Mouse (Mus musculus): Measurements from ENCODE around the gene Arsg.

Gene Arsg

DNA sequence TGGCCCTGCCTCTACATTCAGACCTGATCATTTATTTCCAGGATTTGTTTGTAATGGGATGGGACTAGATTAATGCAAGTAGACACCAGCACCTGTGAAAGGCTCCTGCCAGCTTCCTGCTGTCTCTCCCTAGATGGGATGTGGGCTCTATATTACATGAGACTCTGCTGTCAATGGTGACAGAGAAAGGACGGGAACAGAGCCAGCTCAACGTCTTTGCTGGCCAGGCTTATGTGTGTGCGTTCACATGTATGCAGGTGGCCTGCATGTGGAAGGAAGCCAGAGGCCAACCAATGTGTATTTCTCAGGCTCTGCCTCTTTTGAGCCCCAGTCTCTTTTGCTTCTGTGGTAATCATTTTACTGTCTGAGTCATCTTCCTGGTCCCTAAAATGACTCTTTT, 105.4 kb downstream of the Arsg start:
- no peak for DNase-seq (ENCODE audit: extremely low read depth, insufficient read length, low spot score)

DNA sequence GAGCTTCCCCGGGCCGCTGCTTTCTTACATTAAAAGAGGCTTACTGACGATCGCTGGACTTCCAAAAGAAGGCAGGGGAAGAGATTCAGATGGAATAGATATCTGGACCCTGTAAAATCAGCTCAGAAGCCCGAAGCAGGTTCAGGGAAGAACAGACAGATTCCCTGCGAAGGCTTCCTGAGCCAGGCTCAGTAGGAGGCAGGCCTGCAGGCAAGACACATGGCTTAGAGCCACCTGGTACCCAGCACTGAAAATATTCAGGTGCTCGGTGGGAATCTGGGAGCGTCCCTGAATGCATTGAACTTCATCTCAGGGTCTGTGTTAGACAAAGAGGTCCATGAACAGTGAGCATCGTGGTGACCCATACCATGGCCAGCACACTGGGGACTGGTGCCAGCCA, 106.8 kb downstream of the Arsg start:
- DNase-seq (ENCODE audit: extremely low read depth, insufficient read length, low spot score): no peak

DNA sequence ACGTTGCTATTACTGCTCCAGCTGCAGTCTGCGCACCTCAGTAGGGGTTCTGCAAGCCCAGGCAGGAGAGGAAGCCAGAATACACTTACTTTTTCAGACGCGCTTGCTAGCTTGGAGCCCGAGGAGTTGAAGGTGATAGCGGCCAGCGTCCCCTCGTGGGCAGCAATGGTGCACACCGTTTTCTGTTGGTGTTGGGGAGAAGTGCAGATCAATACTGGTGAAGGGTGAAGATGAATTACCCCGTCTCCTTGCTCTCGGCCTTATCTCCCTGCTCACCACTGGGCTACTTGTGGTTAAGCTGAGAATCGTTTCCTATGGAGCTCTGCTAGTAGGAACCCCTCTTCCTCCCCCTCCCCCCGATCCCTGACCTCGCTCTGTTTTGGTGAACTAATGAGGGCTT, 110.8 kb downstream of the Arsg start:
- DNase-seq (ENCODE audit: extremely low read depth, insufficient read length, low spot score): no peak

DNA sequence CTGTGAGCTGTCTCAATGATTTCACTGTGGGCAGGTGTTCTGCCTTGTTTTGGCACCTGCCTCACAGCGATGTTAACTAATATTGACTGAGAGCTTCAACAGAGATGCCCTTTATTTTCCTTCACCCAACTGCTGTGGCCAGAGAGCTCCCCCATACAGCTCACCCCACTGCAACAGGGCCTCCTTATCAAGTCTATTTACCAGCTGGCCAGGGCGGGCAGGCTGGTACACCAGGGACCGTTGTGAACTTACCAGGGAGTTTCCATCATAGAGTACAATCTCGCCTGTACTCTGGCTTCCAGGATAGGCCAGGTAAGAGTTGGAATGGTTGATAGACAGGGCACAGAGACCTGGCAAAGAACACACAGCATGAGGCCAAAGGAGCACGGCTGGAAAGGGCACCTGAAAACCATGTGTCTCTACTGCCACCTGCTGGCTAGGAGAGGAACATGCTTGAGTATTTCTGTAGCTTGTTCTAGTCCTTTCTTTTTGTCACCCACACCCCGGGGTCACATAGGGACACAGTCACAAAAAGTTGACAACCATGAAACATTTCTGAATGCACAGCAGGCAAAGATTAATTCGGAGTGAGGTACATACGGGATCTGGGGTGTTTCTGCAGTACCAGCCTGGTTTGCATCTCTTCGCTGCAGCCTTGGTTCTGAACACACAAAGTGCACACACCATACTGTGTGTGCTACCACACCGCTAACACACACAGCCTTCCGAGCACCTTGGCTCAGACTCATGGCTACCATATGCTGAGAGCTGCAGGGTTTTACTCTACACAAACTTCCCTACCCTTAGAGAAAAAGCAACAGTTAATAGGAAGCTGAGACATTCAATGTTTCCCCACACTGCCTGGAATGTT, 111.9 kb downstream of the Arsg start:
- DNase-seq (ENCODE audit: extremely low read depth, insufficient read length, low spot score): no peak

DNA sequence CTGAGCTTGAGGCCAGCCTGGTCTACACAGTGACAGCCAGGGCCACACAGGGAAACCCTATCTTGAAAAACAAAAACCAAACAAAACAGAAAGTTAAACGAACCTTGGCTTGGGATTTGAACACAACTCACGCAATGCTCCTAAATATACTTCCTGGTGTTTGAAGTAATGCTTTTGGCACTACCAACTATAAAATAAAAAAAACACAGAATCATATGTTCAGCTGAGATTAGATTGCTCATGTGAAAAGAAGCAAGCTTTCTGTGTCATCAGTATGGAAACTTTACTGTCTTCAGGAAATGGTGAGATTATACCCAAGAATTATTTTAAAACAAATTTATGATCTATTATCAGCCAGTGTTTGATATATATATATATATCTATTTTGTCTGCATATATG, 113.2 kb downstream of the Arsg start:
- DNase-seq (ENCODE audit: extremely low read depth, insufficient read length, low spot score): no peak

DNA sequence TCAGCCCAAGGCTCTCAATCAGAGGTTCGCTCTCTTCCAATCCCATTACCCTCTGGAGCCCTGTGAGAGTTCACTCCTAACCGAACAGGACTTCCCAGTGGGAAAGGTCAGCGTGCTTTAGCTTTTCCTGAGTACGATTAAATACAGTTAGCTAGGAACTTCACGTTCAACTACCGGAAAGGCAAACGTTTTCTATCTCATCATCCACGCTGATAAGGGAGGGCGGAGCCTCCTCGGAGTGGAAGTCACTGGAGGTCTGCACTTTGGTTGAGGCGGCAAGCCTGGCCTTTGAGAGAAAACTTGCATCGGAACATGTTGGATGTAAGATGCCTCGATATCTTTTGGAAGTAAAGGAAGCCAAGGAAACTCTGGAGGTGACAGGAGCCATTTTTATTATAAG, 113.8 kb downstream of the Arsg start:
- no peak for DNase-seq (ENCODE audit: extremely low read depth, insufficient read length, low spot score)

DNA sequence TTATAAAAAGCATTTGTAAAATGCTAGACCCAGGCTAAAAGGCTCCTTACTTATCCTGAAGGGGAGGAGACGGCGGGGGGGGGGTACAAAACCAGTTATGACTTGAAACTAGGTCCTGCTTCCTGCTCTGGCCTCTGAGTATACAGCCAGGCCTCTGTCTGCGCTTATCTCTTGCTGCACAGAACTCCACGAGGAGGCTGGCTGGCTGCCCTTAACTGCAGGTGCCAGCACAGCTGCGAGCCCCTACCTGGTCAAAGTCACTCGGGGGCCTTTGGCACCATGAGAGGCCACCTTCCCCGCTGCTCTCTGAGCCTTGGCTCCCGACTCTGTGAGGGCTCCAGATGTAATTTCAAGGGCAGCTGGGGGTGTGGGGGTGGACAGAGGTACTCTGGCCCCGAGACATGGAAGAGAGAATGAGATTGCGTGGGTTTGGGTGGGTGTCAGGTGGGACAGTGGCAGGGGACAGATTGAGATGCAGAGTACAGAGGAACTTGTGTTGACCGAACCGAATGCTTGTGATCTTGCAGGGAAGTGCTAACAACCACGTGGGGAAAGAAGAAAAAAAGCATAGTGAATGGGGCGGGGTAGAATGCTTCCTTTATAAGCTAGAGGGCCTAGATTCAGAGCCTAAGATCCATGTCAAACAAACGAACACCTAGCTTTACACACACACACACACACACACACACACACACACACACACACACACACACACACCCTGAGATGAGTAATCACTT, 114.6 kb downstream of the Arsg start:
- DNase-seq (ENCODE audit: extremely low read depth, insufficient read length, low spot score): no peak

DNA sequence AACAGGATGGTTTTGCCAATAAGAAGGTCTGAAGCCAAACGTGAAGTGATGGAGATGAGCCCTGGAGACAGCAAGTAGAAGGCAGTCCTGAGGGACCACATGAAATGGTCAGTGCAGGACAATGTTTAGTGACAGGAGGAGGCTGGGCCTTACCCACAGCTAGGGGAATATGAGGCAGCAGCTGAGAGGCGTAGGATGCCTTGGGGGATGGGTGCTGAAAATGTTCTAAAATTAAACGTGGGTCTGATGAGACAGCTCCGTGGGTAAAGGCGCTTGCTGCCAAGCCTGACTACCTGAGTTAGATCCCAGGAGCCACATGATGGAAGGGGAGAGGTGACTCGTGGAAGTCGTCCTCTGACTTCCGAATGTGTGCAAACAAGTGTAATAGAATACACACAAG, 116.8 kb downstream of the Arsg start:
- DNase-seq (ENCODE audit: extremely low read depth, insufficient read length, low spot score): no peak

DNA sequence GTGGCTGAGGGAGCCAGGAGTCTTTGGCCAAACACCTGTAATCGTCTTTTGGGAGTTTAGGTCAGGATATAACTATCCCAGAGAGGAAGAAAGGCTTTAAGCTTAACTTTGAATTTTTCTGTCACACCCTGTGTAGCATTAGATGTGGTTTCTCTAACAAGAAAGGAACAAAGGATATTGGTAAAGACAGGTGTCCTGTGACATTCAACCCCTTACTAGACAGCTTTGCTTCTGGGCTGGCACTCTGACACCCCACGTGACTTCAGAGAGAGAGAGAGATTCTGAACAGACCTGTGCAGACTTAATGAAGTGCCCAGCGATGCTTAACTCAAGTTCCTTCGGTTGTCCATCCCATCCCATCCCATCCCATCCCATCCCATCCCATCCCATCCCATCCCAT, 118.3 kb downstream of the Arsg start:
- no peak for DNase-seq (ENCODE audit: extremely low read depth, insufficient read length, low spot score)

DNA sequence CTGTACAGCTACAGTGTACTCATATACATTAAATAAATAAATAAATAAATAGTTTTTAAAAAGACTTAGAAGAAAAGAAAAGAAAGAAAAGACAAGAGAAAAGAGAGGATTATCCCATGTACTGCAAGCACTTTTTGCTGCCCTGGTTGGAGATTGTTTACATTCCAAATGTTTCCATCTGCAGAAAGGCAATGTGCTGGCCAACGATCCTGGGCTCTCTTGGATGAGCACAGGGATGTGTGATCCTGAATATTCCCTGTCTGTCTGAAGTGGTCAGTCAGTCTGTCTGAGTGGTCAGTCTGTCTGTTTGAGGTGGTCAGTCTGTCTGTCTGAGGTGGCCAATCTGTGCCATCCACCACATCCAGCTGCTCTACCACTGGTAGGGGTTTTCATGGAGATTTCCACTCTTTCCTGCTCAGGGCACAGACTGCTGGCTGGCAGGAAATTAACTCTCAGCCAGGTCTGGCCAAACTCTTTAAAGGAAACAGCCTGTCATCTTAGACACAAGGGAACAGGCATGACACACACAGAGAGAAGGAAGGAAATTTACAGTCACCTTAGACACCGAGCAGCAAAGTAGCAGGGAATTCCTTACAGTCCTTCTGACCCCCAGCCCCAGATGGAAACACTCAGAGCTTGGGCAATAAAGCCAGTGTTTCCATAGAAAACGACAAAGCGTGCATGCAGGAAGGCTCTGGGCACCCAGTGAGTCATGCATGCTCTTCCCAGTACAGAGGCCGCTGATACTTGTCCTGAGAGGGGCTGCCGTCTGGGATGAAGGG, 120.2 kb downstream of the Arsg start:
- DNase-seq (ENCODE audit: extremely low read depth, insufficient read length, low spot score): no peak

DNA sequence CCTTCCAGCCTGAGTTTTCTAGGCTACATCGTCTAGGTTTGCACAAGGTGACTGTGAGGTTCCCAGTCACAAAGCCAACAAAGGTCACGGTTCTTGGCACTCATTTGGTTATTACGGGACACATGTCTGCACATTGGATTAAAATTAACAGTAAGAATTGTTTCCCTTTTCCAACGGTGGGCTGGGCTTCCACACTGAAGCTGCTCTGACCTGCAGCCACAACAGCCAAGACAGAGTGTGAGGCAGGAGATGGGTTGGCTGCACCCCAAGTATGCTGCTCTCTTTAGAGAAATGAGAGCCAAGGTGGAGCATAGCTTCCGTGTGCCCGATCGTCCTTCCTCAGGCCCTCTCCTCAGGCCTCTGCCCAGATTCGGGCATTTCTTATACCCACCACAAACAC, 121.6 kb downstream of the Arsg start:
- DNase-seq (ENCODE audit: extremely low read depth, insufficient read length, low spot score): no peak

DNA sequence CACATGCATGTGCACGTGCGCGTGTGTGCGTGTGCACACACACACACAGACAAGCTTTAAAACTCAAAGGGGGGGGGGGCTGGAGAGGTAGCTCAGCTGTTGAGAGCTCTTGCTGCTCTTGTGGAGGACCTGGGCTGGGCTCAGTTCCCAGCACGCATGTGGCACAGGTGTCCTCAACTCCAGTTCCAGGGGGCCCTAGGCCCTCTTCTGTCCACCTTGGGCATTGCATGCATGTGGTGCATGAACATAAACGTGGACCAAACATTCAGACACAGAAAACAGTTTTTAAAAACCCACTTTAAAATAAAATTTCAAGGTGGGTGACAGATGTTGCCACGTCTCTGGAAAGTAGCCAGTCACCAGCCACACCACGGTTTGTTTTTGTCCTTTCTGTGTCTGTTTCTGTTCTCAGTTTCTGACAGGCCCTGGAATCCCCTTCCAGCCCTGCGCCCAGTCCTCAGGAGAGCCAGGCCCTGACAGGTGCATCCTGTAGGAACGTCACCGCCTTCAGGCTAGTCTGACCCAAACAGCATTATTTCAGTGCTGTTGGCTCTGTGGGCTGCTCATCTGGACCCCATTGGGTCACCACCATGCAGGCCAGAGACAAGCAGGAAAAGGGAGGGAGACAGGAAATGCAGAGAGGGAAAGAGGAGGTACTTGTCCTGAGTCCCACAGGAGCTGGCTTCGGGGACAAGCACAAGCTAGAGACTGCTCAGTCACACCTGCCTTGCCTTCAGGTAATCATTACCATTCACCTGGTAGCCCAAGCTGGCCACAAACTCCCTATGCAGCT, 125.8 kb downstream of the Arsg start:
- no peak for DNase-seq (ENCODE audit: extremely low read depth, insufficient read length, low spot score)

DNA sequence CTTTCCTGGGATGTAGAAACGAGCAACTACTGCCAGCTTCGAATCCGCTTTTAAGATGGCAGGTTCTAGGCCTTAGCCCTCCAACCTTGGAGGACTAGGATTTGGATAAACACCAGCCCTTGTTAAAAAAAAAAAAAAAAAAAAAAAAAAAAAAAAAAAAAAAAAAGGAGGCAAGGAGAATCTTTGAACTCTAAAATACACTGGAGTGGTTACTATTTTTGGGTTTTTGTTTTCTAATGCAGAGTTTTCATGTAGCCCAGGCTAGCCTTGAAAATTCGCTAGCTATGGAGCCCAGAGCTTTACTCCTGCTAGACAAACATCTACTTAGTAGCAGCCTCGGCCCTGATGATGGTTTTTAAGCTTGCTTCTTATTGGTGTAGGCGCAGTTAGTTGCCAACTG, 134.4 kb downstream of the Arsg start:
- no peak for DNase-seq (ENCODE audit: extremely low read depth, insufficient read length, low spot score)

DNA sequence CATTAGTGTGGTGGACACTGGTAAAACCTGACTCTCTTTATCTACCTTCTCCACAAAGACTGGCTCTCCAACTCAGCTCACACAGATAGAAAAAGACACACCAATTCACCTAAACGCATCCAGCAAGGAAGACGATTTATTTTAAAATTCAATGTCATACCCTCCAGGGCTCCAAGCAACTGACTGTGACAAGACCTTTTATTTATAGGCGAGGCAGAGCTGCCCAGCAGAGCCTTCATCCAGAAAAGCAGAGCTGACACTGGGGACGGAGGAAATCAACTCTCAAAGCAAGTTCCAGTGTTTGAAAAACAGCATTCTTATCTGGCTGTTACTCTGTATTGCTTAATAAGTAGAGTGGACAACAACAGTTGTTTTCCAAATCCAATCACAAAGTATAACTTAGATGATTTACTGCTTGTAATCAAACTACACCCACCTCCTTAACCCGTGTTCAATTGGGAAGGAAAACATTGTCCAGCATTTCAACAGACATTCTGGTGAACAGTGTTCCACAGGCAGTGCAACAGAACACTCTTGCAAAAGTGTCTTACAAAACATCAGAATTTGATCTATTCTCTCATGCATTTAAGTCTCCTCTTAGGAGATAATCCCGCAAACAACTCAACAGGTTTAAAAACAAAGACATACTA, 135.9 kb downstream of the Arsg start:
- no peak for DNase-seq (ENCODE audit: extremely low read depth, insufficient read length, low spot score)

DNA sequence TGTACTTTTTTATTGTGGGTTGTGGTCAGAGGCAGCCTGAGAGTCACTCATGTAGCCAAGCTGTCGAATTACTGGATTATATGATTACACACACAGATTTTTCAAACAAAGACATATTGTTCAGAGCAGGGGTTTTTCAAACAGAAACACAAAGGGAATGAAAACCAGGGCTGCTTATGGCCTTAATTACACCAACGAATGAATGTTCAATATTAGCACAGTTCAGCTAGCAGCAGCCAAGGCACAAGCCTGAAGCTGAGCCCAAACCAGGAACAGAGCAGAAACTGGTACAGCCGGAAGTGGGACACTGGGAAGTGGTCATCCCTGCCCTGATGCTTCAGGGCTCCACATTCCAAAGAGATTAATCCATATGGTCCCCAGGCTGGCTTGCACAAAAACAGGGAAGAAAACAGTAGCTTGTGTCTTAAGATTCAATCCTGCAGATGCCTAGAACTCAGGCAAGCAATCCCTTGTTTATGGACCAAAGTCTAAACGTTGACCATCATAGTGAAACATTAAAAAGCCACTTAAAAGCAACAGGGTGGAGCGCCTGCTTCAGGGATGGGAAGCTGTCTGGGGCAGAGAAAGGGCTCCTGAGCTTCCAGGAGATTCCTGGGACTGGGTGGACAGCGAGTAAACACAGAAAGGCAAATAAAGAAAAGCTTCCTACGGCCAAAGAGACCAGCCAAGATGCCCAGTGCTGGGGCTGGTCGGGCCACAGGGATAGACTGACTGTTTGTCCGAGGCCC, 137.0 kb downstream of the Arsg start:
- DNase-seq (ENCODE audit: extremely low read depth, insufficient read length, low spot score): peak; percentile 49

DNA sequence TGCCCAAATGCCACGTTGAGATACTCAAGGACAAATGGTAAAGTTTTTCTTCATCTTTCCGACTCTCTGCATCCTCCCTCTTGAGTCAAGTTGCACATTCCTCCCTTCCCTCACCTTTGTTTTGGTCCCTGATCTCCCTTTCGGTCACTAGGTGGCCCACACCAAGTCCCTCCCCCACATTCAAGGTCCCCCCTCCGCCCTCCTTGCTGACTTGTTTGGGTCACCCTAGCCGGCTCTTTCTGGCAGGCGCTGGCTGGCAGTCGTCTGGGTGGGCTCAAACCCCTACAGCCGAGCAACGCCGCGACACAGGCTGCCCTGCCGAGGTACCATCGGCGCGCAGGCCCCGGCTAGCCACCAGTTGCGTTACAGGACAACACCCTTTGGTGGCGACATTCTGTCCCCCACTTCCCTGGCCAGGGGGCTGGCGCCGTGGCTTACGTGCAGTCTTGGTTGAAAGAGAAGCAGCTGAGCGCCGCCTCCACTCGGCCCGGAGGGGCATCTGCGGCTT, 137.7 kb downstream of the Arsg start:
- DNase-seq (ENCODE audit: extremely low read depth, insufficient read length, low spot score): no peak

DNA sequence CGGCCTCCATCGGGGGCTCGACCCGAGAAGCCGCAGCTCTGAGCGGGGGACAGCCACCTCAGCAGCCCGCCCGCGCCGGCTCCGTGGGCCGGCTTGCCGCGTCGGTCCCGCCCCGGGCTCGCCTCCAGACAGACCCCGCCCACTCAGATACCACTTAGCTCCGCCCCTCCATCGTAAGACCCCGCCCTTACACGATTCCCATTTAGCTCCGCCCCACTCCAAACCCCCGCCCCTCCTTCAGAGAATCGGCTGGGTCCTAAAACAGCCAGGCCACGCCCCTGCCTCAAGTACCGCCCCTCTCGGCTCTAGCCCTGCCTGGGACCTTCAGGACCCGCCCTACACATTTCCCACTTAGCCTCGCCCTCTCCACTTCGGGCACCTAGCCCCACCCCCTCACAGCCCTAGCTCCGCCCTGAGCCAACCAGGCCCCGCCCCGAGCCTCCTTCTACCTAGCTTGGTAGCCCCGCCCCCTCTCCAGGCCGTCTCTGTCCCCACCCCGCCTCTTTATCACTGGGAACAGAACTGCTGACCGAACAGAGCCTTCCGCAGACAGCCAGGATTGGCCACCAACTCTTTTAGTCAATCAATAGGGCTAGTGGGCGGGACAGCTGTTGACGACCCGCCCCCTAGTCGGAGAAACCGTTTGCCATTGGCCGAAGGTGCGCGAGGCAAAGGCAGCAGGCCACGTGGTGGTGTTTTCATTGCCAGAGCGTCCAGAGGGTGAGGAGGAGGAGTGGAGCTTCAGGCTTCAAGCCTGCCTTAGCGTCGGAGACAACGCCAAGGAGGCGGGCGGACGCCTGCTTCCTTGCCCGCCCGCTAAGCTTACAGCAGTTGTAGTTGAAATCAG, 138.4 kb downstream of the Arsg start, which contains the start of gene Wipi1:
TSS of gene Wipi1 (minus strand) at position 665 of the 847 bp plus-strand sequence.
- DNase-seq (ENCODE audit: extremely low read depth, insufficient read length, low spot score): peak; percentile 99

DNA sequence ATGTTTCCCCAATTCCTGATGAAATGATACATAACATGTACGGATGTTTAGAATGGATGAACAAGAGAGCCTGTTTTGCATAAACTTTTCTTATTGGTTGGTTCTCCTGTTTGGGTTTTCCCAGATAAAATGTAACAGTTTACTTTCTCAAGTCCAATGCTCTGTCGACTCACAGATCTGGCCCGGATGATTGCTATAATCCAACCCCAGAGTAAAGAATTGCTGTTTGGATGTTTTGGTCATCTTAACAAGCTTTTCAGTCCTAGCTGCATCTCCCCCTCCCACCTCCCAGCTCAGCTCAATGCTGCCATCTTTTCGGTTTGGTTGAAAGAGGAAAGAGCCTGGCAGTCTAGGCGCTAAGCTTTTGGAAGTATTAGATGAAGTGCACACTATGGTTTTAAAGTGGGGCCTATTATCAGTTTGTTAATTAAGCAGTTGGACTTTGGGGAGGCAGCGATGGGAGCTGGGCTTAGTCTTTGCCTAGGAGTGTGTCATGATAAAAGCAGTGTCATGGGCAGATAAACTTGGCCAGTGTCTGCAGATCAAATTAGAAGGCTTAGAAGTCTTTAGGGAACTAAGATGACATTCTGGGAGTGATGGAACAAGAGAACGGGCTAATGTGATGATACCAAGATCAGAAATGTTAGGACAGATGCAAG, 139.8 kb downstream of the Arsg start:
- DNase-seq (ENCODE audit: extremely low read depth, insufficient read length, low spot score): no peak
